Mouse (Mus musculus) heart, postnatal 36 days (tissue): Measurements from ENCODE around the gene Hectd2. TPM values are rescaled to one million over a fixed set of nuclear protein-coding genes. Genes with fewer than 3 reads are reported as not detected.
A peak's percentile ranks its signal among the peaks of the same experiment; 100 is the strongest.

ENCODE experiments used
- DNase-seq, 2 experiments: peaks; one replicate each; pipeline ENCODE4 v3.0.0; 2021 to 2022
- intact Hi-C: fragments of 180-260 bp; cut with DNase I; formaldehyde crosslinking; loops from one replicate; pipeline ENCODE4 v1.15.1; 2025
- total RNA-seq, 2 experiments: library from RNA; stranded (reverse); gene quantifications; 2 replicates each; pipeline ENCODE4 v1.2.3; 2021

Gene Hectd2
- total RNA-seq, result 1 to 10 TPM; 1.6 to 2.5 TPM

DNA sequence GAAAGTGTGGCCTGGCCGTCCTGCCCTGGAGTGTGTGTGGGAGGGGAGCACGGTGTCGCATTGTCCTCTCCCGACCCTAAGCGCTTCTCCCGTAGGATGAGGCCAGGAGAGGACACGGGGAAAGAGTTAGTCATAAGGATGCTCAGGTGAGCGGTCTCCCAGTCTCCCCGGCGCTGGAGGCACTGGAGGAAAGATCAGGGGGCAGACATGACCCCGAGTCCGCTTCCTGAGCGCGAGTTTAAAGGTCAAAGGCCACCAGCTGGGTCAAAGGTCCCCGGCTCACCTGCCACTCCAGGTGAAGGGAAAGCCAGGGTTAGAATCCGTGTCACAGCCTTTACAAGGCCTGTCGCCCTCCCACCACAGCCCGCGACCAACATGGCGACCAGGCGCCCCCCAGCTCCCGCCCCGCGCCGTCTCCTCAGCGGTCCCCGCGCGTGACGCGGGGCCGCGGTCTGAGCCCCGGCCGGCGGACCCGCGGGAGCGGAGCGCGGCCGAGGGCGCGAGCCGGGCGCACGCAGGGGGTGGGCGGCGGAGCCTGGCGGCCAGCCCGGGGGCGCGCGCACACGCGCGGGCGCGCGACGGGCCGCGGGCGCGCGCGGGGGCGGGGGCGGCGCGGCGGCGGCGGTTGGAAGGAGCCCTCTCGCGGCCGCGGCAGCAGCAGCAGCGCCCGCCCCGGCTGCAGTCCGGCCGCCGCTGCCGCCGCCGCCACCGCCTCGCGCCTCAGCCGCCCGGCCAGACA lies at the start of gene Hectd2:
TSS of gene Hectd2 (plus strand) at position 594 of the 739 bp plus-strand sequence.
- intact Hi-C loops, result loop anchor here (5.0 kb wide), 1 partner anchor 183 kb away; the partner anchor contains the start of gene Ppp1r3c
- DNase-seq, result peak; percentile 67 to 71

GRCm38 (mm10) chr19:36504716-36505115 lies 49.7 kb upstream of the Hectd2 start:
- intact Hi-C loops, result no loop called here
- no peak for DNase-seq

DNA sequence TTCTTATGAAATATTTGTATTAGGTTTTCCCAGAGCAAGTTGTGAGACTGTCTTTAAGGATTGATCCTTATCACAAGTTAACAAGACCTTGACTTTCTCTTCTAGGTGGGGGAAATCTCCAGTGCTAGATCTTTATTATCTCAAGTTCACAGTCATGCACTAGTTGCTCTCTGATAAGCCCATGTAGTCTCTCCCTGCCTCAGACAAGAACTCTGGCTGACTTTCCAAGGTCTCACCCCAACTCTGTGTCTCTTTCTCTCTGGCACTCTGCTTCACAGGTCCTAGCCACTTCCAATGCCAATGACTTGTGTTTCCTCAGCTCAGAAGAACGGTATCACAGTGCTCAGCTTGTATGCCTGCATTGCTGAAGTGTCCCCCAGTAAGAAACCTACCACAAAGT lies 43.1 kb upstream of the Hectd2 start:
- intact Hi-C loops, result no loop called here
- DNase-seq, result no peak

DNA sequence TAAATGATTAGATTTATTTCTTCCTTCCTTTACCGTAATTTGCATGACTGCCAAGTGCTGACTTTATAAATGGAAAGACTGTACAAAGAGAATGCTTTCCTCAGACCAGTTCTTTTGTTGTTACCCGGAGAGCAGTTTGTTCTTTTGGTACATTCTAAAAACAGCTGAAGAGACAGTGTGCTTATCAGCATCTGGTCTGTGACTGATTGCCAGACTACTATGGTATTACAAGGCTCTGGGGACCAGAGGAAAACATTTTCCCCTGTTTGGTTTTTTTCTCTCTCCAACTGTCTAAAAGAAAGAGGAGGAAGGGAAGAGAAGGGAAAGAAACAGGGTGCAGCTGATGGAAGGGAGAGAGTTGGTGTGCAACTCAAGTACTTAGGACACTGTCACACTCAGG lies 36.0 kb upstream of the Hectd2 start:
- intact Hi-C loops, result no loop called here
- DNase-seq, result no peak

- intact Hi-C loops, result no loop called here
- DNase-seq, result no peak
Measured at GRCm38 (mm10) chr19:36521568-36521967, 32.9 kb upstream of the Hectd2 start.

GRCm38 (mm10) chr19:36522558-36523195 lies 31.8 kb upstream of the Hectd2 start:
- no peak for DNase-seq
- intact Hi-C loops, result no loop called here

- intact Hi-C loops, result no loop called here
- DNase-seq, result no peak
Measured at GRCm38 (mm10) chr19:36525071-36525470, 29.4 kb upstream of the Hectd2 start.

DNA sequence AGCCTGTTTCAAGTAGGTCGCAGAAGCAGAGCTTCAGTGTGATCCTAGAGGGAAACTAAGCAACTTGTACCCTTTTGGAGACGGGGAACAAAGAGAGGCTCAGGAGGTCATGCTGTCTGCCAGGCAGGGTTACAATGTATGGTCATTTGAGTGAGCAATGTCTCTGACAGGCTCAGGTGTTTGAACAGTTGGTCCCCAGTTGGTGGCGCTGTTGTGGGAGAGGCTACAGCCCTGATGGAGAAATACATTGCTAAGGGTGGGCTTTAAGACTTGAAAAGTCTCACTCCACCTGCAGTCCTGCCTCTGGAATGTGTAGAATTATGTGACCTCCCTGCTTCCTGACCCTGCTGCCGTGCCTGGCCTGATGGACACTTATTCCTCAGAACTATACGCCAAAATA lies 21.4 kb upstream of the Hectd2 start:
- intact Hi-C loops, result loop anchor here (5.0 to 10.0 kb wide), 2 partner anchors 61 to 448 kb away; partner anchors contain the start of gene Rpp30
- DNase-seq, result no peak

- intact Hi-C loops, result loop anchor here (5.0 to 10.0 kb wide), 2 partner anchors 62 to 449 kb away; partner anchors contain the start of gene Rpp30
- DNase-seq, result peak in 1 of 2 experiments; percentile 9
Measured at GRCm38 (mm10) chr19:36534011-36534765, 20.3 kb upstream of the Hectd2 start.

- intact Hi-C loops, result loop anchor here (5.0 to 10.0 kb wide), 3 partner anchors 62 to 450 kb away; partner anchors contain the start of genes Ppp1r3c and Rpp30
- DNase-seq, result peak; percentile 20 to 36
Measured at GRCm38 (mm10) chr19:36534766-36535140, 19.7 kb upstream of the Hectd2 start.

DNA sequence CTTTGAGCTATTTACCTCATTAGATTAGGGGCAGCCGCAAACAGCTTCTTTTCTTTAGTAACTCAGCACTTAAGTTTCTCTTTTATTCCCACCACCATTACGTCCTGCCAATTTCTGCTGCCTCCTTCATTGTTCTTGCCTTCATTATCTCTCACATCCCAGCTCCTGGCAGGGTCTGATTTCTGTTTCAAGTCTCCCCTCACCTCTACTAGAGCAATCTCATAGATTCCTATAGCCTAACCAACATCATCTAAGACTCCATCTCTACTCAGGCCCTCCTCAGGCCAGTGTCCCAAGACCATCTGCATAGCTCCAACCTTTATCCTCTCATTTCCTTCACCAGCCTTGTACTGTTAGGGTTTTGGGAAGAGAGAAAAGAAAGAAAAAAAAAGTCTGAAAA lies 19.3 kb upstream of the Hectd2 start:
- no peak for DNase-seq
- intact Hi-C loops, result loop anchor here (5.0 to 10.0 kb wide), 2 partner anchors 202 to 450 kb away; partner anchors contain the start of genes Ppp1r3c and Rpp30

DNA sequence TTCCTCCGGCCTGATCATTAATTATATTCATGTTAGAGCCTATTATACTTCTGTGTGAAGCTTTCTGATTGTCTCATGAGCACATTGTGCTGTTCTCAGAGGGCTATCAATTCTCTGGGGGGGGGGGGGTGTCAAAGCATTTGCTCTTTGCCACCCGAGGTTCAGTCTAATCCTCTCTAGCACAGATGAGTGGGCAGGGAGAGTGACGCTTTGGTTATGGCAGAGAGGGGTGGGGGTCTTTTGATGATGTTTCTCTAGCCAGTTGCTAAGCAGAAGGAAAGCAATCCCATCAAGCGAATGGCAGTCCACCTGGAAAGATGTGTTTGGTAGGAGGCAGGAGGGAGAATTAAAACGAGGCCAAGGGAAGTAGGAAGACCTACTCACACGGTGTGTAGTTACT lies 18.6 kb upstream of the Hectd2 start:
- intact Hi-C loops, result loop anchor here (5.0 to 10.0 kb wide), 2 partner anchors 201 to 451 kb away; partner anchors contain the start of genes Ppp1r3c and Rpp30

GRCm38 (mm10) chr19:36536929-36537328 lies 17.5 kb upstream of the Hectd2 start:
- intact Hi-C loops, result loop anchor here (5.0 to 10.0 kb wide), 2 partner anchors 200 to 452 kb away; partner anchors contain the start of genes Ppp1r3c and Rpp30

More for the DNA sequence above, 18.6 kb upstream of the Hectd2 start:
- DNase-seq, result no peak

DNA sequence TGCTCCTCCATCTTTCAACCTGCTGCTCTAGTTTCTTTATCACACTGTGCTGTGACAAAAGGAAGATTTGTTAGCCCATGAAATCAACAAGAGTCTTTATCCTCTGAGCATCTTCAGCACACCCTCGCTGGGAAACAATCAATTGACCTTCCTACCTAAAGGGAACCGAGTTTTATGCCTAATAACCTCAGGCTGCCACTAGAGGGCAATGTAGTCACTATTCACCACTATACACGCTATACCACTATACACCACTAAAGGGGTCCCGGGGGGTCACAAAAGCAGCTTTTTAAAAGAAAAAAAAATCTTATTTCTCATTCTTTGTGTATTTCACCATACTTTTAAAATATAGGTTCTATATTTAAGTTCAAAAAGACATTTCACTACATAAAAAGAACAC lies 15.9 kb upstream of the Hectd2 start:
- intact Hi-C loops, result loop anchor here (5.0 to 10.0 kb wide), 2 partner anchors 199 to 454 kb away; partner anchors contain the start of genes Ppp1r3c and Rpp30
- peak; percentile 31 to 34 for DNase-seq

More at GRCm38 (mm10) chr19:36536929-36537328, 17.5 kb upstream of the Hectd2 start:
- no peak for DNase-seq

- intact Hi-C loops, result loop anchor here (5.0 to 10.0 kb wide), 2 partner anchors 198 to 455 kb away; partner anchors contain the start of genes Ppp1r3c and Rpp30
- DNase-seq, result no peak
Measured at GRCm38 (mm10) chr19:36539311-36539710, 15.1 kb upstream of the Hectd2 start.

DNA sequence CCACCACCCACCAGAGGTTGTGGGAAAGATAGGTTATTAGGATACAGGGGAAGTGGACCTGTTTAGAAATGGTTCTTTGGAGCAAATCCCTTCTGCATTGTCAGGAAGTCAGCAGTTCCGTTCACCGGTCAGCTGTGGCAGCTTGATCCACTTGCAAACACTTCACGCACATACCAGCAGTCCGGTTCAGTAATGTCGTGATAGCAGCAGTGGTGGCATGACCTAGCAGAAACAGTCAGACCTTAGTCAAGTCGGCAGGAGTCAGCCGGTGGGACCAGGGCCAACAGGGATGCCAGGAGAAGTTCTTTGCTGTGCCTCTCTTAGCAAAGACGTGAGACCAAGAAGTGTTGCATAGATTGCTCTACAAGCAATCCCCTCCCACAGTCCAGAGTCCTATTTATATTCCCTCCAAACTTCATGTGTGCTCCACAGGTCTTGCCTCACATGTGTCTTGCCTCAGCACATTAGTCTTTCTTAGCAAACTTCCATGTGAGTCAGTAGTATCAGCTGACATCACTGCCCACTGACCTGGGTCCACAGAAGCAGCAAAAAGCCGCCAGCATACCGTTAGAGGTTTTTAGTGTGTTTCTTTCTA lies 14.3 kb upstream of the Hectd2 start:
- intact Hi-C loops, result no loop called here
- no peak for DNase-seq

GRCm38 (mm10) chr19:36540776-36541175 lies 13.7 kb upstream of the Hectd2 start:
- no peak for DNase-seq
- intact Hi-C loops, result no loop called here

GRCm38 (mm10) chr19:36553561-36554045 lies 836 bp upstream of the Hectd2 start:
- no peak for DNase-seq
- intact Hi-C loops, result loop anchor here (5.0 kb wide), 1 partner anchor 184 kb away; the partner anchor contains the start of gene Ppp1r3c

DNA sequence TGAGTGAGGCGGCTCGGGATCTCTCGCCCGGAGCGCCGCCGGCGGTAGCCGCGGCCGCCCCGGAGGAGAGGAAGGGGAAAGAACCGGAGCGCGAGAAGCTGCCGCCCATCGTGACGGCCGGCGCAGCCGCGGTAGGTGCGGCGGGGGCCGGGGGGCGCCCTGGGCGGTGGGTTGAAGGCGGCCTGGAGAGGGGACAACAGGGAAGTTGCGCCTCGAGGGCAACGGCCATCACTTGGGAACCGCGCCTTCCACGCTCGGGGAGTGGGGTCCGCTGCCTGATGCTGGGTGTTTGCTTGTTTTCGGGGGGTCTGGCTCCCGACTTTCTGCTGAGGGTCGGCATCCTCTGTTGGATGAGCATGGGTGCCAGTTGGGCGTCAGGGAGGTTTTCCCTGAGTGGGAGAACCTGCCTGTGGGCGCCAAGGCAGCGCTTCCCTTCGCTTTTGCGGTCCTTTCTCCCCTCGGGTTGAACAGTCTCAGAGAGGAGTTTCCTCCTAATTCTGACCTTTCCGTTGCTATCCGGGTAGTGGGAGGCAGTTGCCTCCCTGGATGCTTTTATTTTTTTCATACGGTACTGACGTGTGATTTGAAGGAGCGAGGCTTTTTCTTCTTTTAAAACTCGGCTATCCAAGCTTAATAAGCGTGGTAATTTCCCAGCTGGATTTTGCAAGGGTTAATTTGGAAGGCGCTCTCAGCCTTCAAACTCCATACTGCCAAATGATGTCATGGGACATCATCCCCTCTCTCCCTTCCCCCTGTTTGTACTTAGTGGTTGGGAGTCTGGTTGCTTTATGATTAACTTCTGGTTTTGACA lies 551 bp downstream of the Hectd2 start:
- peak in 1 of 2 experiments; percentile 57 for DNase-seq
- intact Hi-C loops, result loop anchor here (5.0 kb wide), 1 partner anchor 182 kb away; the partner anchor contains the start of gene Ppp1r3c
